Mouse (Mus musculus) layer of hippocampus, adult 8-10 months (tissue): Measurements from ENCODE around the gene Hexim2. TPM values are rescaled to one million over a fixed set of nuclear protein-coding genes. Genes with fewer than 3 reads are reported as not detected.
A peak's percentile ranks its signal among the peaks of the same experiment; 100 is the strongest.

Experiments
- DNase-seq, 2 experiments: peaks; one replicate each; pipeline ENCODE4 v3.0.0; 2022; ENCODE audit warnings: low spot score in 2 of 2
- total RNA-seq, 4 experiments: library from RNA; stranded (reverse); gene quantifications; 2 replicates each; pipeline ENCODE4 v1.2.4; 2022

Hexim2 gene
- 10 to 100 TPM in 3 of 4 experiments, 1 to 10 TPM in 1; 9.4 to 15.1 (median 11.6) TPM for total RNA-seq

- peak in 1 of 2 experiments; percentile 57 for DNase-seq
Measured at GRCm38 (mm10) chr11:103131701-103132575, at the start of gene Hexim2. Gene Hexim2 (plus strand): TSS chr11:103132429.

GRCm38 (mm10) chr11:103093306-103093705 is 38.9 kb upstream of the Hexim2 start:
- DNase-seq, result no peak

DNA sequence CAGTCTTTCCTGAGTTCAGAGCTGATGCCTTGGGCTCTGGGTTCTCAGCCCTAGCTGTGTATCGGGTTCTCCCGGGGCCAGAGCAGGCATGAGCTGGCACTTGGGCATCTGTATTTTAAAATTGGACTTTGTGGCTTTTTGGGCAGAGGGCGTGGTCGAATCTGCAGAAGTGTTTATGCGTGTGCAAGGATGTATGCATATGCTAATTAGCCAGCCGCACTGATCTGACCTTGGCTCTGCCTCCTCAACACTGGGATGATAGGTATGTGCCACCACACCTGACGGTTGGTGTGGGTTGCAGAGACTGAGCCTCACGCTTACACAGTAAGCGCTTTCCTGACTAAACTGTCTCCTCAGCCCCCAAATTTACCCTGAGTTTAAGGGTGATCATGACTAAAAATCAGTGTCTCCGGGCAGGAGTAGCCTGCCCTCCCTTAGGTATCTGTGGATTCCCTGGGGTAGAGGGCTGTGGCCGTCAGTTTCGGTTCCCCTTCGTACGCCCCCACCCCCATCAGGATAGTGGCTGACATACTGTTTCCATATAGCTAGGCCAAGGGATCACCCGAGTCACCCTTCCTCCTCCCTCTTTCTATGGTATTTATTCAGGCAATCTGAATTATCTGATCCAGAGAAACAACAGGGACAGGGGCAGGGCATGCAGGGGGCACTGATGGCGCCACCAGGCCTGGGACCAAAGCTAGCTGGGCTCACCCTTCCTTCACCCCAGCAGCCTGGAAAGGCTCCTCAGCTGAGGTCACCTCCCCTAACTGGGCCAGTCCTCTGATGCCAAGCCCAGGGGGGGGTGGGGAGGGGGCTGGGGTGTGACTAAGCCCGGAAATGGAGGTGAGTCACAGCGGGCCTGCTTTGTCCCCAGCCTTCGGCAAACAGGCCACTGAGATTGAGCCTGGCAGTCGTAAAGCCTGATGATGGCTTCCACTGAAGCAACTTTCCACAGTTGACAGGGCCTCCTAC is 38.1 kb upstream of the Hexim2 start:
- DNase-seq, result no peak

DNA sequence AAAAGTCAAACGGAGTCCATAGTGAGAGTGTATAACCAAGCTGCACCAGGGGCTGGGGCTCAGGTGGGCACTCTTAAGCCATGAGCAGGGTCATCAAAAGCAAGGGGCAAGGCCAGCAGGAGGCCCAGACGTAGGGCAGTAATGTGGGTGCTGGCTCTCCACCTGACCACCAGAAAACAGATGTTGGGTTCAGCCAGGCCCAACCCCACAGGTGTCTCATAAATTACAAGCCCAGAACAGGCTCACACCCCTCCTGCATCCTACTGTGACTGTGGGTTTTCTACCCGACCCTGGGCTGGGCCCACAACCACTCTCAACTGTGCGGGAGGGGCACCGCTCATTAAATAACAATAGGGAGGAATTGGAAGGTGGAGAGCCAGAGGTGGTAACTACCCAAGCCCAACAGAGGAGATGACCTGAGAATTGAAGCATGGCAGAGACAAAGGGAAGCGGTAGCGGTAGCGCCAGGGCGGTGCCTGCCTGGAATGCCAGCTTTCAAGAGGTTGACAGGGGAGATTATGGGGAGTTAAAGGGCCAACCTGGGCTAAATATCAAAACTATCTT is 37.0 kb upstream of the Hexim2 start:
- no peak for DNase-seq

DNA sequence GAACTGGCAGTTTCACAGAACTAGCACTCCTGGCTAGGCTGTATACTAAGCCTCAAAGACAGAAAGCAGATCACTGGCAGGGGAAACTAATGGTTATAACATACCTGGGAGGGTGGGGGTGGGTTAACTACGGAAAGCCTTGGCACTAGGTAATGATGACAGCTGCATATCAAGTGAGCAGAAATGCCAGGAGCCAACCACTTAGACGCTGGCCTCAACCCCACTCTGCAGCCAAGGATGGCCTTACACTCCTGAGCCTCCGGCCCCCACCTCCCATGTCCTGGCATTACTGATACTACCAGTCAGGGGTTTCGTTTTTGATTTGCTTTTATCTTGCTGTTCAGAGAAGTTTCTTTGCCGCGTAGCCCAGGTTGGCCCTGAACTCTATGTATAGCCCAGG is 36.4 kb upstream of the Hexim2 start:
- DNase-seq, result no peak

DNA sequence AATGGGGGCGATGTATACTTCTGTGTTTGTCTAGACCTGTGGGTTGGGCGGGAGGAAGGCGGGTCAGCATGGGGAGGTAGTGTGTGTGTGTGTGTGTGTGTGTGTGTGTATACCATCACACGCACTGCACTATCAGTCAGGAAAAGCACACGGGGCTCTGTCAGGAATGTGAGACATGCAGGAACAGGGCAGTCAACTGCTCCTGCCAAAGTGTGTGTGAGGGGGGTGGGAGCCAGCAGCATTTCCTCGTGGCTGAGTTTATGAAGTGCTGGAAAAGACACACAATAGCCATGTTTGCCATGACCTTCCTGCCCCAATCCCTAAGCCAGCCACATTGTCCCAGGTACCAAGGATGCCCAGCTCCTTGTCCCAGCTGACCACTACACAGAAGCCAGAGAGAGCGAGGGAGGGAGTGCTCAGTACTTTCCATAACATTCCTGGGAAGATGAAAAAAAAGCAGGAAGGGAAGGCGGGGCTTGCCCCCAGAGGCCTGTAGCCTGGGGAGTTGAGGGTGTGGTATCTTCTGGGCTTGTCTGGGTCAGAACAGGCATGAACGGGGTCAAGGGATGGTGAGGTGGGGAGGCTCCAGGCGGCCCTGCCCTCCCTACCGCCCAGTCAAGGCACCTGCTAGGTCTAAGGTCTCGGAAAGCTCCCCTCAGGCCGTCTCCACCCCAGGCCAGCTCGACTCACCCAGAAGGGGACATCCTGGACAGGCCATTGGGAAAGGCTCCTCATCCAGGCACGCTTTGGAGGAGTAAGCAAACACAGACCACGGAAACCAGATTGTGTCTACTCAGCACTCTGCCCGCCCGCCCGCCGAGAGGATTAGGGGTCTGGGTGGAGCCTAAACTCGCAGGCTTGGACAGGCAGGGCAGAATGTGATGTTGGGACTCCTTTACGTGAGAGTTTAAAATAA is 35.0 kb upstream of the Hexim2 start:
- DNase-seq, result no peak

- DNase-seq, result no peak
Measured at GRCm38 (mm10) chr11:103098531-103099190, 33.6 kb upstream of the Hexim2 start.

GRCm38 (mm10) chr11:103099352-103099940 is 32.8 kb upstream of the Hexim2 start:
- DNase-seq, result no peak

DNA sequence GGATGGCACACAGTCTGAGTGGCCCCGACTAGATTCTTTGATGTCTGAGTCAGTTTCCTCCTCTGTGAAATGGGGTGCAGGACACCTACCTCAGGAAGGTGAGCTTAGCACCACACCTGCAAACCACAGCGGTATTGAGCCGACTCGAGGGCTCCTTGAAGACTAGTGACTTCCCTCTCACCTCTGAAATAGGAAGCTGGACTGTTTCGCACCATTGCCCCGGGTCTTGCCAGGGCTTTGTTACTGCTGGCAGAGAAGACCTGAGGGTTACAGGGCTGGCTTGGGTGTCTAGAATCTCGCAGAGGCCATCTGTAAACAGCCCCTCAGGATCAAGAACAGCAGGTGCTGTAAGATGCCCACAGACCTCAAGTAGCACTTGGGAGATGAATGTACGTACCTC is 31.9 kb upstream of the Hexim2 start:
- DNase-seq, result no peak

DNA sequence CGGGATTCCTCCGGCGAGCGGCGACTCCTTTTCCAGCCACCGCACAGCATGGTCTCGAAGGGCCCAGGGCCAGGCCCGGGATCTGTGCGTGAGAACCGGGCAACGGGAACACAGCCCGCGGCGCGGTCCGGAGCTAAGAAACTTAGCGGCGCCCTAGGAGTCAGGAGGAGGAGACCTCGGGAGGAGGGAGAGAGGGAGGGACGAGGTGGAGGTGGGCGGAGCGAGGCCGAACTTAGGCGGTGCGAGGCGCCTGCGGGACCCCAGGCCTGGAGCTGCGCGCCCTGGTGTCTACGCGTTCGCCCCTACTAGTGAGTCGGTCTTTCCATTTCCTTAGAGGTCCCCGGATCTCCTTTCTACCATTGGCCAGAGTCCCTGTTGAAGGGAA is 30.8 kb upstream of the Hexim2 start, which contains the start of the genes Plcd3 and Acbd4:
Gene Plcd3 (minus strand): TSS at position 178 of the 385 bp plus-strand sequence.
Gene Acbd4 (plus strand): TSS at position 202 of the 385 bp plus-strand sequence.
- DNase-seq, result peak in 1 of 2 experiments; percentile 64

DNA sequence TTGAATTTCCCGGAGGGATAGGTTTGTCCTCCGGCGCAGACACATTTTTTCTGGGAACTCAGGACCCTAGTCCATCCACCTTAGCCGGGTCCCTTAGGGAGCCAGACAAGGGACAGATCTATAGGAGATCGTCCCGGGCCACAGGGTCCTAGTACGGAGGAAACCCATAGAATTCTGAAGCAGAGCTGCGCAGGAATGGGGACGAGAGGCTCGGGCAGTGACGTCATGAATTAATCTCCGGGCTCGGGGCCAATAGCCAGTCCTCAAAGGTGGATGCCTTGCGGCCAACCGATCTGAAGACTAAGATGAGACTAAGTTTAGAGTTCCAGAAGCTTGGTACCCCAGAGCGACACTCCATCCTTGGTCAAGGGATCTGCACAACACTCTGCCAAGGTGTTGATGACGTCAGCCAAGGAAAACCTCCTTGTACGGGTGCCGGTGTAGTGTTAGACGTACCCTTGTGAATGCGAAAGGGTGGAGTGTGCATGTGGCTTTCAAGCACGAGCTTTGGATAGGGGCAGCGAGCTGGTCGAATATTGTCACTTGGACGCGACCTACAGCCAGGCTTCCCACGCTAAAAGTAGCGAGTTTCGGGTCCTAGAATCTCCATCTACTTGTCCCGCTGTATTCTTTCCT is 30.2 kb upstream of the Hexim2 start:
- peak; percentile 72 for DNase-seq

- peak; percentile 95 to 98 for DNase-seq
Measured at GRCm38 (mm10) chr11:103102725-103103349, 29.4 kb upstream of the Hexim2 start.

- no peak for DNase-seq
Measured at GRCm38 (mm10) chr11:103103621-103104020, 28.6 kb upstream of the Hexim2 start.

- no peak for DNase-seq
Measured at GRCm38 (mm10) chr11:103104469-103104868, 27.8 kb upstream of the Hexim2 start.

GRCm38 (mm10) chr11:103105180-103105725 is 27.0 kb upstream of the Hexim2 start:
- DNase-seq, result no peak

DNA sequence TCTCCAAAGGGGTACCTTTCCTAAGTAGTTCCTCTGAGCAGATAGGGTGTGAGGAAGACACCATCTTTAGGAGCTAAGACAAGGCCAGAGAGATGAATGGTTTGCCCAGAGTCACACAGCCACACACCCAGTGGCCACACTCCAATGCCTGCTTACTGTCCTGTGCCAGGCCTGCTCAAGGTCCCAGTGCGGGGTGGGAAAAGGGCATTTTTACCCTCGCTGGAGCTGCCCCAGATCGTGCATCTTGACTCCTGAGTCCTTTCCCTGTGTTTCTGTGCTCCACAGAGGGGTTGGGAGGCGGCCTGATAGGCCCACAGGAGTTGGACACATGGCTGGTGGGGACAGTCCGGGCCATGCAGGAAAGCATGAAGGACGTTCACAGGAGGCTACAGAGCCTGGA is 26.4 kb upstream of the Hexim2 start:
- DNase-seq, result no peak

DNA sequence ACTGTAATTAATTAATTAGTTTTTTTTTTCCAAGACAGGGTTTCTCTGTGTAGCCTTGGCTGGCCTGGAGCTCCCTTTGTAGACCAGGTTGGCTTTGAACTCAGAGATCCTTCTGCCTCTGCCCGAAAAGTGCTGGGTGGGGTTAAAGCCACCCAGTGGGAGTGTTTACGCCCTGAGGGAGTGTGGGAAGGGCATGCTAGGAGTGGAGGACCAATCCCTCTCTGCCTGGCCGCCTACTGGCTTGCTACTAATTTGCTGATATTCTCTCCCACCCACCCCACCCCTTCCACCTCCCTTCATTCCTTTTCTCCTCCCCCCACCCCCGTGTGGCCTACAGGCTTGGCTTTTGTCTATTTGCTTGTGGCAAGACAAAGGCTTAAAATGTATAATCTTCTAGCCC is 25.8 kb upstream of the Hexim2 start:
- no peak for DNase-seq

GRCm38 (mm10) chr11:103111301-103111700 is 20.9 kb upstream of the Hexim2 start:
- DNase-seq, result no peak
